Mouse (Mus musculus): Measurements from ENCODE around the gene Cog6. TPM values are rescaled to one million over a fixed set of nuclear protein-coding genes. Genes with fewer than 3 reads are reported as not detected.

The Cog6 gene
- total RNA-seq, 2 experiments from 2014 or later, result 33.1 to 34.8 TPM

DNA sequence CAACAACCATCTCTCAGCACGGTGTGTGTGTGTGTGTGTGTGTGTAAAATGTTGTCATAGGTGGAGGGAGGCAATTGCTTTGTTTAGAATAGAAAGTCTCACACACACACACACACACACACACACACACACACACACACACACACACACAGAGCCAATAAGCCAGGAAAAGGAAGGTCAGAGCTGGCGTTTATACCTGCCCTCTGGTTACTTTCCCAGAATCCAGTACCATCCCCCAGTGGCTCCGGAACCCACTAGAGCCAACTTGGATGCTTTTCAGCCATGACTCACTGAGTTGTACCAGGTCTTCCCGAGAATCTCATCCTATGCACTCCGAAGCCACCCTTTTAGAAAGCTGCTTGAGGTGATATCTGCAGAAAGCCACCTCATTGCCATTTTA, 78.6 kb downstream of the Cog6 start:
- no peak for DNase-seq (ENCODE audit: extremely low spot score in 1 of 2, low spot score in 2 of 2)
- intact Hi-C loops (cut with DNase I), result no loop called here

DNA sequence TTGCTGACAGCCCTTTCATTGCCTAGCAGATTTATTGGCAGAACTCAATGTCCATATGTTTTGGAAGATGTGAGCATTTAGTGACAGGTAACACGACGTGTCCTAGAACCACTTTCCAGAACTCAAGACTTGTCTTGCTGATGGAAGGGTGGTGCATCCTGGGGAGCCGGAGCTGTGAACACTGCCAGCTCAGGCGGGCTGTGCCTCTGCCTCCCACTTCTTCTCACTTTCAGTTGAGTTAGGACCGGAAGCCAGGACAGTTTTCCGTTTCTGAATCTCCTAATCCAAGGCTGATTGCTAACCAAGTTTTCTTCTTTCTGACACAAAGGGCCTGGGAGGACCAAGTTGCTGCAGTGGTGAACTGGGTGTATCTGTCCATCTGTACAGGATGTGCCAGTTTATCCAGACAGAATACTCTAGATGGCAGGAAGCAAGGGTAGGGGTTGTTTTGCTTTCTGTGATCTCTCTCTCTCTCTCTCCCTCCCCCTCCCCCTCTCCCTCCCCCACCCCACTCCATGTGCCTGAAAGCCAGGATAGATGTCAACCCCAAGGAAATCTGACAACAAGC, 79.2 kb downstream of the Cog6 start:
- intact Hi-C loops (cut with DNase I), result no loop called here
- no peak for DNase-seq (ENCODE audit: extremely low spot score in 1 of 2, low spot score in 2 of 2)

DNA sequence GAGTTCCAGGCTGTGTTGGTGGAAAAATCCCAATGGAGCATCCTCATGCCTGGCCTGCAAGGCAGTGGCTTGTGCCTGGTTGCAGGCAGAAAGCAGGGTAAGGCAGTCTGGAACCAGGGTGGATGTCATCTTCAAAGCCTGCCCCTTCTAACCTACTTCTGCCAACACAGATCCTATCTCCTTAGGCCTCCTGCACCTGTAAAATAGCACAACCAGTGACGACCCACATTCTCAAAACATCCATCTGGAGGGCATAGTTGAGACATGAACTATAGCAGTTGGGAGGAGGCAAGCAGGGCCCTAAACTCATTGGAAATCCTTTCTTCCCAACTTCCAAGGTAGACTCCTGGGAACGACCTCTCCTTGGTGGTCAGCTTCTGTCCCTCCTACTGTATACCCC, 85.1 kb downstream of the Cog6 start:
- DNase-seq (ENCODE audit: extremely low spot score in 1 of 2, low spot score in 2 of 2), result no peak
- intact Hi-C loops (cut with DNase I), result no loop called here

Other genes with a start within 250 kb of the Cog6 start
- gene Lhfp, start 24.3 kb upstream of the Cog6 start, total RNA-seq (2021), result 10 to 100 TPM; 39.1 to 43.8 TPM

Data from left cerebral cortex, postnatal 10 days (tissue).